Mouse (Mus musculus) neutrophil, adult 65 days (primary cell): ENCODE data around the gene Gcgr. TPM values are rescaled to one million over a fixed set of nuclear protein-coding genes. Genes with fewer than 3 reads are reported as not detected.

ENCODE experiments used
- total RNA-seq: library from RNA; stranded (reverse); gene quantifications from 2 replicates; pipeline ENCODE4 v1.2.4, GENCODE M21; 2023

The Gcgr gene
- not detected in 2 replicates for total RNA-seq

DNA sequence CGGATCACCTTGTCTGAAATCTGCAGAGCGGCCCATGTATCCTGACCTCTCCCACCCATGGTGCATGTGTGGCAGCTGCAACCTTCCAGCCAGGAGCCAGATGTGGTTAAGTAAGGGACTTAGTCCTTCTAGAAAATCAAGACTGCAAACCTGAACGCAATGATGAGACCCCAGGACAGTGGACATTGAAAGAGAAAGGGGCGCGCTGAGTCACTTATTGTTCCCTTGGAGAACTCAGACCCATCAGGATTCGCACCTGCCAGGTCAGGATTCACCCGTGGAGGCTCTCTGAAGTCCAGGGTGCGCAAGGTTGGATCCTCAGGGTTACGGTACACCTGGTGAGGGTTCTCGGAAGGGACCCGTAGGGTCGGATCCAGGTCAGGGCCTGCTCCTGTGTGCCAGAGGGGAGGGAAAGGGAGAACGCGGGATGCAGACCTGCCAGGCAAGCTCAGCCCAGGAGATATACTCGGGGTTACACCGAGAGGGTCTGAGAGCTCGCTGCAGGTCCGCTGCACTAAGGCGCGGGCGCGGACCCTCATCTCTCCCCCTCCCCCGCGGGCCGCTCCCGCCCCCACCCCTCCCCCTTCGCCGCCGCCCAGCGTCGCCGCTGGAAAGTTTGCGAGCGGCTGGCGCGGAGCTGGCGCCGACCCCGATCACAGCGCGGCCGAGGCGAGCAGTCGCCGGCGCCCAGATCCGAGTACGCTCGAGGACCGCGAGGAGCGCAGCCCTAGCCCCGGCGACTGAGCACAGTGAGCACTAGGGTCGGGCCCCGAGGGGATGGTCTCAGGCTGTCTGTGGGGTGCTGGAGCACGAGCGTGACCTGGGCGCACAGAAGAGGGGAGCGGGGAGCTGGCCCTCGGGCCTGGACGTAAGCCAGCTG lies at the start of gene Gcgr:
Gene Gcgr, plus strand, starts transcription at position 615 of the 880 bp plus-strand sequence.

GRCm38 (mm10) chr11:120484265-120484981 lies 46.1 kb upstream of the Gcgr start, which contains the start of gene Mrpl12:
Mrpl12 (plus strand) TSS chr11:120484613.

DNA sequence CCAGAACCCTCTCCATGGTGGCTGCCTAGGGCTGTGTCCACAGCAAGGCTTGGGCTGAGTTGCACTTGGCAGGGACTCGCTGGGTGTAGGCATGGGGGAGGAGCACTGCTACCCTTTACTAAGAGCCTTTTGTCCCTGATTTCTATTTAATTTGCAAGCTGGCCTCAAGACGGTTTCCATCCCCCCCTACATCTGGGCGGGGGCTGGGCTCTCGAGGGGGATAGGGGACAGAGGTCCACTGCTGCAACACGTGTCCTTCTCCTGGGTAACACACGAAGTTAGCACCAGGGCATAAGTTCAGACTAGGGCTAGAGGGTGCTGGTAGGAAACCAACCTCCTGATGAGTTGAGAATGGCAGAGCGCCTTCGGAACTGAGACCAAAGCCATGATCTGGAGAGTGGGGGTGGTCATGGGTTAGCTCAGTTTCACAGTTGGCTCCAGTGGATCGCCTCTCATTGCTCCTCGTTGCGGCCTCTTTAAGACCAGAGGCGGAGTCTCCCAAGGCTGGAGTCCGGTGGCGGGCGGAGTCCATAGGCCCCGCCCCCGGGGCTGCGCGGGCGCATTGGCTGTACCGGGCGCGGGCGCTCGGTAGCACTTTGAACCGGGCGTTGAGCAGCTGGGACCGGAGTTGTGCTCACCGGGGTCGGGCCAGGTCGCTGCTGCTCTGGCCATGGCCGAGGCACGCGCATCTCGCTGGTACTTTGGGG lies 39.0 kb upstream of the Gcgr start, which contains the start of gene Slc25a10:
Gene Slc25a10, plus strand, starts transcription at position 524 of the 707 bp plus-strand sequence.

DNA sequence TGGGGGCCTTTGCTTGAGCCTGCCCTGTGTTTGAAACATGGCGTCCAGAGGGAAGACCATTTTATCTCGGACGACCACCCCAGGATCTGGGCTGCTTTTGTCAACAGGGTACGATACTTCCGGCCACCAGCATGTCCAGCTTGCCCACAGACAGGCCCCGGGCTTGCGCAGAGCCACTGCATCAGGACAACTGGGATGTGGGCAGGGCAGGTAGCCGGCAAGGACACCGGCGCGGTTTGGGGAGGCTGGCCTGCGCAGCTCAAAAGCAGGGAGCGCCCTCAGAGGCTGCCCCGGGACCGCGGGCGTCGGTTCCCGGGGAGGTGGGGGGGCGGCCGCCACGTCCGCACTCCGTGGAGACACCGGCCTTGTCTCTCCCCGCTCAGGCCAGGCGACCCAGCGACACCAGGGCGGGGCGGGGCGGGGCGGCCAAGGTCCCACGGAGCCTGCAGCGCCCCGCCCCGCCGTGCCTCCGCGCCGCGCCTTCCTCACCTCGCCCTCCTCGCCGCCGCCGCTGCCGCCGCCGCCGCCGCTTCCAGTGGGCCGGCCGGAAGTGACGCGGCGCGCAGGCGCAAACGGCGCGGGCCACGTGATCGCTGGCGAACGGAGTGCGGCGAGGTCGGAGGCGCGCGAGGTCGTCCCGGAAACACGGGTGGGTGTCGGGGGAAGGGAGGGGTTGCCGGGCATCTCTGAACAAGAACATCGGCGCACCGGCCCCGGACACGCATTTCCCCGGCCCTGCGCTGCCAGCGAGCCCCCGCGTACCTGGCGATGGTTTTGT lies 18.9 kb downstream of the Gcgr start, which contains the start of gene Mcrip1:
Gene Mcrip1, minus strand, starts transcription at position 560 of the 778 bp plus-strand sequence.

DNA sequence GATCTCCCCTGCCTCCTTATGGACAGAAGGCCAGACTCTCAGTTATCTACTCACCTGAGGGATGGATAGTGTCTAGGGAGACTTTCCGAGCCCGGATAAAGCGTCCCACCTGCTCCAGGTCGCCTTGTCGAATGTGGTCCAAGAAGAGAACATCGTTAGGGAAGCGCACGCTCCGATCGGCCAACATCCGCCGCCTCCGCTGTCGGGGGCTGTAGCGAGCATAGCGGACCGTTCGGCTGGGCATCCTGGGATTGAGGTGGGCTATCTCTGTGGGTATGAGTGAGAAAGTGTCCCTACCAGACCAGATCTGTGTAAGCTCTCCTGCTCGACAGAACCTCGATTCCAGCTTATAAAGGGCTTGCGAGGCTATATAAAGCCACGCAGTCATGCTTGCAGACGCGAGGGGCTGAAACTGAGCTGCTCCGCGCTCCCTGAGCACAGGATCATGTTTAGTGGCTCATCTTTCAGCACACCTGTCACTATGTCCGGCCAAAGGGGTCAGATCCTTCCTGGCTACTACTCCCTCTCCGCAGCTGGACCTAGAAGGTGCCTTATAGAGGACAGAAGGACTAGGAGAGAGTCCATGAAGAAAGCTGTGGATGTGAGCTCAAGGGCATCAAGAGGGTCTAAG lies 20.4 kb downstream of the Gcgr start, which contains the start of gene Ppp1r27:
Gene Ppp1r27, minus strand, starts transcription at position 323 of the 631 bp plus-strand sequence.

DNA sequence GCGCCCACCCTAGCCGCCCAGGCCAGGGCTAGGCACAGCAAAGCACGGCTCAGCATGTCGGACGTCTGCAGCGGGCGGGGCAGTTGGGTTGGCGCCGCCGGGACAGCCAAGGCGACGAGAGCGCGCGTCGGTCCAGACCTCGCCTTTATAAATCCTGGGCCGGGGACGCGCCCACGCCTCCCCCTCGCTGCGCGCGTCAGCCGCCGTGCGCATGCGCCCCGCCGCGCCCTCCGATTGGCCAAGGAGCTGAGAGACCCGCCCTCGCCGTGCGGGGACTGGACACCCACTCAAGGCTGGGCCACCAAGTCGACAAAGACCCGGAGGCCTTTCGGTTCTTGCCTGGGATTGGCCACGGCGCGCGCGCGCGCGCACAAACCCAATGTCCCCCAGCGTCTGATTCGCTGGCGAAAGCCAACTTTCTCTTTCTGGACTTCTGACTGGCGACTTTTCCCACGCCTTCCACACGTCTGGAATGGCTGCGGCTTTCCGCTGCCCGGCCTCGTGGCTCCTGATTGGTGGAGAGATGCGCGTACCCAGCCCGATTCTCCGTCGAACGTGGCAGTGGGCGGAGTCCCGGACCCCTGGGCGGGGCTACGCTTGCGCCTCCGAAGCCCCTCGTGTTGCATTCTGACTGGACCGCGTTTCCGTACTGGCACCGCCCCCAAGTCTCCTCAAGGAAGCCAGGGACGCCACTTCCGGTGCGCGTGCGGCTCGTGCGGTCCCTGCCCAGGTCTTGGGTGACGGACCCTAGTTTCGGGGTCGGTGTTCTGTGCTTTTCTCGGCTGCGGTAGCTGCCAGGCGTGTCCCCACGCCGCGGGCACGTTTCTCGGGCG lies 42.5 kb downstream of the Gcgr start, which contains the start of gene P4hb:
Gene P4hb, minus strand, starts transcription at position 502 of the 833 bp plus-strand sequence.

GRCm38 (mm10) chr11:120581490-120582267 lies 51.2 kb downstream of the Gcgr start, which contains the start of gene Arhgdia:
Arhgdia (minus strand) TSS chr11:120581624.

Other genes with a start within 250 kb of the Gcgr start
- 3,631 and 3,848 TPM in 2 replicates for gene Actg1, start 182.2 kb upstream of the Gcgr start, total RNA-seq
- gene Fscn2, start 169.2 kb upstream of the Gcgr start, total RNA-seq, result not detected in 2 replicates
- gene Faap100, start 151.9 kb upstream of the Gcgr start, total RNA-seq, result 12.8 and 19.4 TPM in 2 replicates
- gene Nploc4, start 93.0 kb upstream of the Gcgr start, total RNA-seq, result 36.9 and 53.5 TPM in 2 replicates
- 0.84 TPM in 1 of 2 replicates, not detected in the other for gene Tspan10, start 88.1 kb upstream of the Gcgr start, total RNA-seq
- gene Pde6g, start 77.2 kb upstream of the Gcgr start, total RNA-seq, result not detected in 2 replicates
- gene Oxld1, start 72.6 kb upstream of the Gcgr start, total RNA-seq, result 2.0 and 4.8 TPM in 2 replicates
- 7.4 and 8.1 TPM in 2 replicates for gene Ccdc137, start 72.6 kb upstream of the Gcgr start, total RNA-seq
- 5.6 and 7.2 TPM in 2 replicates for gene Arl16, start 63.1 kb upstream of the Gcgr start, total RNA-seq
- gene Mrpl12, start 46.1 kb upstream of the Gcgr start, total RNA-seq, result 12.8 and 16.8 TPM in 2 replicates
- gene Slc25a10, start 38.9 kb upstream of the Gcgr start, total RNA-seq, result 11.2 and 13.4 TPM in 2 replicates
- gene Mcrip1, start 19.0 kb downstream of the Gcgr start, total RNA-seq, result 28.8 and 31.9 TPM in 2 replicates
- not detected in 2 replicates for gene Ppp1r27, start 20.4 kb downstream of the Gcgr start, total RNA-seq
- 245 and 272 TPM in 2 replicates for gene P4hb, start 42.6 kb downstream of the Gcgr start, total RNA-seq
- gene Arhgdia, start 50.9 kb downstream of the Gcgr start, total RNA-seq, result 428 and 459 TPM in 2 replicates
- 116 and 122 TPM in 2 replicates for gene Alyref, start 67.7 kb downstream of the Gcgr start, total RNA-seq
- 36.8 and 40.0 TPM in 2 replicates for gene Anapc11, start 67.7 kb downstream of the Gcgr start, total RNA-seq
- gene Npb, start 77.8 kb downstream of the Gcgr start, total RNA-seq, result 1.5 TPM in 1 of 2 replicates, not detected in the other
- 28.9 and 43.8 TPM in 2 replicates for gene Pcyt2, start 87.2 kb downstream of the Gcgr start, total RNA-seq
- 114 and 133 TPM in 2 replicates for gene Sirt7, start 94.5 kb downstream of the Gcgr start, total RNA-seq
- gene Mafg, start 102.9 kb downstream of the Gcgr start, total RNA-seq, result 122 and 149 TPM in 2 replicates
- gene Pycr1, start 113.1 kb downstream of the Gcgr start, total RNA-seq, result 1.4 and 1.5 TPM in 2 replicates
- gene Myadml2, start 117.5 kb downstream of the Gcgr start, total RNA-seq, result not detected in 2 replicates
- gene Notum, start 130.5 kb downstream of the Gcgr start, total RNA-seq, result not detected in 2 replicates
- gene Aspscr1, start 142.3 kb downstream of the Gcgr start, total RNA-seq, result 82.0 and 103 TPM in 2 replicates
- gene Cenpx, start 183.0 kb downstream of the Gcgr start, total RNA-seq, result 30.2 and 33.5 TPM in 2 replicates
- 9.1 and 10.4 TPM in 2 replicates for gene Lrrc45, start 183.2 kb downstream of the Gcgr start, total RNA-seq
- gene Rac3, start 190.8 kb downstream of the Gcgr start, total RNA-seq, result 0.88 and 1.2 TPM in 2 replicates
- 5.6 and 6.1 TPM in 2 replicates for gene Dcxr, start 196.6 kb downstream of the Gcgr start, total RNA-seq
- 2.3 and 2.9 TPM in 2 replicates for gene Cbr2, start 201.4 kb downstream of the Gcgr start, total RNA-seq
- gene Hmga1b, start 232.1 kb downstream of the Gcgr start, total RNA-seq, result 36.2 and 41.5 TPM in 2 replicates